Mouse (Mus musculus) left cerebral cortex, postnatal 4 days (tissue): ENCODE data around the gene Vrk3. TPM values are rescaled to one million over a fixed set of nuclear protein-coding genes. Genes with fewer than 3 reads are reported as not detected.

Experiments used
- DNase-seq: peaks from one replicate; pipeline ENCODE4 v3.0.0-alpha.2; 2022
- intact Hi-C: fragments of 180-260 bp; cut with DNase I; formaldehyde crosslinking; loops from one replicate; pipeline ENCODE4 v1.15.1; 2025
- total RNA-seq, 2 experiments: library from RNA; stranded (reverse); gene quantifications; 2 replicates each; pipeline ENCODE4 v1.2.3; 2021

Vrk3 gene
- total RNA-seq, 2 experiments from 2014 or later: 19.6 to 25.9 TPM

- intact Hi-C loops: no loop called here
- DNase-seq: no peak
Observed at GRCm38 (mm10) chr7:44816470-44817021, 68.3 kb downstream of the Vrk3 start, which contains the start of gene Atf5. Atf5 (minus strand) TSS chr7:44816658.

- no peak for DNase-seq
Observed at GRCm38 (mm10) chr7:44817441-44817840, 69.2 kb downstream of the Vrk3 start.

GRCm38 (mm10) chr7:44818164-44818563 lies 70.0 kb downstream of the Vrk3 start:
- no peak for DNase-seq

More at GRCm38 (mm10) chr7:44817441-44817840, 69.2 kb downstream of the Vrk3 start:
- intact Hi-C loops: no loop called here

GRCm38 (mm10) chr7:44818751-44819235 lies 70.6 kb downstream of the Vrk3 start:
- intact Hi-C loops: no loop called here
- peak; percentile 37 for DNase-seq

More at GRCm38 (mm10) chr7:44818164-44818563, 70.0 kb downstream of the Vrk3 start:
- intact Hi-C loops: no loop called here

GRCm38 (mm10) chr7:44819391-44819790 lies 71.2 kb downstream of the Vrk3 start:
- DNase-seq: no peak
- intact Hi-C loops: no loop called here

- intact Hi-C loops: no loop called here
- DNase-seq: no peak
Observed at GRCm38 (mm10) chr7:44819863-44820262, 71.7 kb downstream of the Vrk3 start.

GRCm38 (mm10) chr7:44820525-44820924 lies 72.3 kb downstream of the Vrk3 start:
- intact Hi-C loops: no loop called here
- DNase-seq: no peak

GRCm38 (mm10) chr7:44821666-44822448 lies 73.6 kb downstream of the Vrk3 start:
- no peak for DNase-seq
- intact Hi-C loops: no loop called here

- no peak for DNase-seq
Observed at GRCm38 (mm10) chr7:44823409-44823808, 75.2 kb downstream of the Vrk3 start.

GRCm38 (mm10) chr7:44824872-44825271 lies 76.7 kb downstream of the Vrk3 start:
- DNase-seq: peak; percentile 85
- intact Hi-C loops: loop anchor here (2.0 kb wide), 1 partner anchor 98 kb away; no protein-coding TSS in a partner anchor

More at GRCm38 (mm10) chr7:44823409-44823808, 75.2 kb downstream of the Vrk3 start:
- intact Hi-C loops: no loop called here

- no peak for DNase-seq
- intact Hi-C loops: no loop called here
Observed at GRCm38 (mm10) chr7:44826771-44827170, 78.6 kb downstream of the Vrk3 start.

Other genes with a start within 250 kb of the Vrk3 start
- gene Mybpc2, start 223.8 kb upstream of the Vrk3 start, total RNA-seq: under 1 TPM in 1 of 2 experiments, not detected in 1; 0.10 TPM
- gene Spib, start 216.3 kb upstream of the Vrk3 start, total RNA-seq: under 1 TPM in 1 of 2 experiments, not detected in 1; 0.20 TPM
- 10 to 100 TPM; 13.6 to 14.4 TPM for gene Pold1, start 199.6 kb upstream of the Vrk3 start, total RNA-seq
- gene Nr1h2, start 194.5 kb upstream of the Vrk3 start, total RNA-seq: 10 to 100 TPM; 44.4 to 55.0 TPM
- under 1 TPM in 1 of 2 experiments, not detected in 1; 0.30 TPM for gene Napsa, start 176.0 kb upstream of the Vrk3 start, total RNA-seq
- 10 to 100 TPM; 31.0 to 33.0 TPM for gene Kcnc3, start 157.7 kb upstream of the Vrk3 start, total RNA-seq
- gene Myh14, start 77.6 kb upstream of the Vrk3 start, total RNA-seq: 1 to 10 TPM; 3.0 to 5.7 TPM
- not detected for gene Izumo2, start 39.7 kb upstream of the Vrk3 start, total RNA-seq
- under 1 TPM; 0.84 to 0.91 TPM for gene Zfp473, start 2.6 kb downstream of the Vrk3 start, total RNA-seq
- gene Nup62, start 67.7 kb downstream of the Vrk3 start, total RNA-seq: 10 to 100 TPM; 50.3 to 51.1 TPM
- gene Il4i1, start 68.0 kb downstream of the Vrk3 start, total RNA-seq: 1 to 10 TPM; 1.0 TPM
- 10 to 100 TPM; 22.6 to 23.5 TPM for gene Atf5, start 68.2 kb downstream of the Vrk3 start, total RNA-seq
- 10 to 100 TPM; 74.1 to 85.4 TPM for gene Akt1s1, start 100.6 kb downstream of the Vrk3 start, total RNA-seq
- 10 to 100 TPM; 57.1 to 68.3 TPM for gene Tbc1d17, start 100.7 kb downstream of the Vrk3 start, total RNA-seq
- 10 to 100 TPM; 27.5 to 29.3 TPM for gene Pnkp, start 108.7 kb downstream of the Vrk3 start, total RNA-seq
- 100 to 1,000 TPM; 423 to 428 TPM for gene Ptov1, start 121.4 kb downstream of the Vrk3 start, total RNA-seq
- gene Med25, start 144.3 kb downstream of the Vrk3 start, total RNA-seq: 100 to 1,000 TPM; 117 to 122 TPM
- 10 to 100 TPM; 10.5 to 13.1 TPM for gene Fuz, start 147.7 kb downstream of the Vrk3 start, total RNA-seq
- 100 to 1,000 TPM; 232 to 258 TPM for gene Ap2a1, start 181.1 kb downstream of the Vrk3 start, total RNA-seq
- gene Tsks, start 194.8 kb downstream of the Vrk3 start, total RNA-seq: not detected
- gene Cpt1c, start 226.4 kb downstream of the Vrk3 start, total RNA-seq: 10 to 100 TPM; 59.7 to 68.8 TPM
- gene Prmt1, start 238.2 kb downstream of the Vrk3 start, total RNA-seq: 100 to 1,000 TPM; 485 to 487 TPM
- gene Irf3, start 249.2 kb downstream of the Vrk3 start, total RNA-seq: 10 to 100 TPM; 34.8 to 37.9 TPM